Mouse (Mus musculus) cerebellum, postnatal 36 days (tissue): ENCODE measurements at regions not wholly inside any gene's neighbourhood (a gene's known extent, or its start where the extent isn't known, plus 50 kb on each side); places are given as distances from the start of the nearest gene placed in this dataset.

Source experiments
- DNase-seq, 2 experiments: peaks; one replicate each; pipeline ENCODE4 v3.0.0; 2021 to 2022; ENCODE audit warnings: mixed read lengths in 2 of 2

DNA sequence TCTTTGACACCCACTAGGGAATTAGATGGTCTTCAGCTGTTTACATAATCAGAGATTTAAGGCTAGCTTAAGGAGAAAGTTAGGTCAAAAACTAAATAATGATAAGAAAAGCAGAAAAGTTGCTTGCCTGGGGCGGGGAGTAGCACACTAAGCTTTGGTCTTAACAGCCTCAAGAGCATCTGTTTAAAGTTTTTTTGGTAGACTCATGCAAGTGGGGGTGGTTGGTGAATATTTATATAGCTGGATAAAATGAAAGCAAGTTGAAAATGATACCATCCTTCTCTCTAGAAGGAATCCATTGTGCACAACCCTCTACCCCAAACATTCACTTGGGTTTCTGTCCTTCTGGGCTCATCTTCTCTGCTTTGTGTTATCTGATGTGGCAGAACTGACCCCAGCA is 85.3 kb upstream of the Lifr start:
- DNase-seq: no peak

DNA sequence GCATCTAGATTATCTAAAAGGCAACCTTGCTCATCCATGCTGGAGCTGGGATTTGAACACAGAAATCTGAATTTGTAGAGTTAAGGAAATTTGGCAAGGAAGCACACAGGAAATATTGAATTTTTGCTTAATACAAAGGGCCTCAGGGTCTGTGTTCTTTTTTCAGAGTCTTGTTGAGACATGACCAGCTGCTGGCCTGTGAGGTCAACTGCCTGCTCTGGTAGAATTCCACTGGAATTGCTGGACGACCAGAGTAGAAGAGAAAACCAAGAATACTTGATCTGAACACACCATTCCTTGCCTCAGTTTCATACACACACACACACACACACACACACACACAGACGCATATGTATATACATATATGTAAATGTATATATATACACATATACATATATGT is 84.1 kb upstream of the Lifr start:
- DNase-seq: no peak

DNA sequence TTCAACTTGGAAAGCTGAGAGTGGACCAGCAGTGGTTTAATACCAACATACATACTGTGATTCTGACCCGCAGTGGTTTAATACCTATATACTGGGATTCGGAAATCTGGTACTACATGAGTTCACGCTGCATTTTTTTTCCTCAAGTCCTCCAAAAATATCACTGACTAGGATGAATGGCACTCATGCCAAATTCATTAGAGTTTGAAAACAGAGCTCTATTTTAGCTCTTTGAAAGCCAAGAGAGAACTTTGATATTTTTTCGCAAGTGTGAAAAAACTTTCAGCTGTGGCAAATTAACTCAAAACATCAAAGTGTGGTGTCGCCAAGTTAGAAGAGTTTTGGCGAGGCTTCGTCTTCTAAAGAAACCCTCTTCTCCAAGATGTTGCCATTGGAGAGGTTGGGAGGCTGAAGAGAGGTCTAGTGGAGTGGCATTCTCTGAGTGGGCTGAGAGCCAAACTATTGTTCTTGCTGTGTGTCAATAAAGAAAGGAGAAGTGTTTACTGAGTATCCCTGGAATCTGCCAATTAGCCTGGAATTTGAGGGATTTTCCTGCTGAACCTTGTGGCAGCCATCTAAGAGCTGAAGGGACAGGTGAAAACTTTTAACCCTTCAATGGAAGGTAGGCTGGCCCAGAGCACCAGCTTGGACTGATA is 81.6 kb upstream of the Lifr start:
- no peak for DNase-seq

DNA sequence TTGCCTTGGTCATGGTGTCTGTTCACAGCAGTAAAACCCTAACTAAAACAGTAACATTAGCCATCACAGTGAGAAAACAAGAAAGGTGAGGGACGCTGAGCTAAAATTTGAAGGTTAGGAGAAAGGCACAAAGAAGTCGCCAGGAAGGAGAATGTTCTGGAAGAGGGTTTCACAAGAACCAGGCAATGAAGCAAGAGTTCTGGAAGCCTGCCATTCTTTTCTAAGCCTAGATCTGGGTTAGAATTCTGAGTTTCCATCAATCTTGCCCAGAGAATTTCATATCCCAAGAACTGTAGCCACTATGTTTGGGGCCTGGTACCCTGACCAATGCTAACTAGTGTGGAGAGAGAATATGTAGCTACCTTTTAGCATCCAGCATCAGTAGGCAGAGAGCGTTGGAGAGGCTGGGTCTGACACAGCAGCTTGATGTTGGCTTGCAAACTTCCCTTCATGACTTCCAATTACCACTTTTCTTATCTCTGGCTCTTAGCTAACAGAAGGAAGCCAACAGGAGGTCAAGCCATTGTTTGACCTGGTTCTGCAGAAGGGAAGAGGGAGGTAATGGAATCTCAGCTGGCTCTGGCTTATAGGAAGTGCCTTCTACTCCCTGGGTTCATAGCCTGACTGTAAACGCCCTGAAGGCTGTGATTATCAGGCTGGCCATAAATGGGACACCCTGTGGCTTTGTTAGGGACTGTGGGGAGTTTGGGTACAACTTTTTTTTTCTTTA is 79.3 kb upstream of the Lifr start:
- DNase-seq: no peak

GRCm38 (mm10) chr15:7011696-7012070 is 78.7 kb upstream of the Lifr start:
- no peak for DNase-seq

DNA sequence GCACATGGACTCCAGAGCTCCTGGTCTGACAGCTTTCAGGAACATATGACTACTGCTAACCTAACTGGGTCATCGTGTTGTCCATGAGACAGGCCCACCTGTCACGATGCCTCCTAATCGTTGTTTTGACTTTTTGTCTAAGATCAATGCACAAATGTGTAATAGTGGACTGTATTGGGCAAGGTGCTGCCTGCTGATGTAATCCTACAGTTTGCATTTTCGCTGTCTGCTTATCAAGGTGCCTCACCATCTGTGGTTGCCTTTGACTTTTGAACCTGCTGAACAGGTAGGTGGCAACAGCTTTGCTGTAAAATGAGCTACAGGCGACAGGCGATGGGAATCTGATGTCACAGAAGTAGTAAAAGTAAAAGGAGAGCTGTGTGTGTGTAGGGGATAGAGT is 78.0 kb upstream of the Lifr start:
- no peak for DNase-seq

- DNase-seq: no peak
Observed at GRCm38 (mm10) chr15:7013047-7013446, 77.4 kb upstream of the Lifr start.

DNA sequence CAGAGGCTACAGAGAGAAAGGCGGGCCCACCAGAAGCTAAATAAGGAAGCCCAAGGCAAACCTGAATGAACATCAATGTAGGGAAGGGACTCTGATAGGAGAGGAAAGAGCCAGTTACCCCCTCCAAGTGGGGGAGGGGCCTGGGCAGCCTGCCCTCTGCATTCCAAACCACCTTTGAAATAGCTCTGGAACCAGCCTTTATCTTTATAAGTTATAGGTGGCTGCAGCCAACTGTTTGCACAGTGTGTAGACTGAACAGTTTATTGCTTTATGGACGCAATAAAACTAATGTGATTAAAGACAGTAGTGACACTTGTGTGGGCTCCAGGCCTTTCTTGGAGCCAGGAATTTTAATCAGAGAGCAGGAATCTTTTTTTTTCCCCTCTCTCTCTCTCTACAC is 75.4 kb upstream of the Lifr start:
- DNase-seq: no peak

GRCm38 (mm10) chr15:7016018-7016417 is 74.4 kb upstream of the Lifr start:
- no peak for DNase-seq

GRCm38 (mm10) chr15:7017281-7017845 is 73.1 kb upstream of the Lifr start:
- DNase-seq: no peak

DNA sequence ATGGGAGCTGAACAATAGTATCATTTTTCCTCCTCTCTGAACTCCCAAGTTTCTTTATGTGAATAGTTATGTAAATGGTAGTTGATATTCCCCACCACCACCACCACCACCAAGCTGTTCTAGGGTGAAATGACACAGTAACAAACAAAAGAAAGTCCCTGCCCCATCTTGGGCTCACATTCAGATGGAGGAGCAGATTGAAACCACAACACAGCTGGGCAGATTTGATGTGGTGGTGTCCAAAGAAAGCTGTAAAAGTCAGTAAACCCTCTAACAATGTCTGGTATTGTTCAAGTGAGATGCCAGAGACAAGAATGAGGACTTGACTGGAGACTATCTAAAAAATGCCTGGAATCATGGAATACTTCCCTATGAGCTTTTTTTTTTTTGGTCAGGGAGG is 67.8 kb upstream of the Lifr start:
- DNase-seq: no peak

DNA sequence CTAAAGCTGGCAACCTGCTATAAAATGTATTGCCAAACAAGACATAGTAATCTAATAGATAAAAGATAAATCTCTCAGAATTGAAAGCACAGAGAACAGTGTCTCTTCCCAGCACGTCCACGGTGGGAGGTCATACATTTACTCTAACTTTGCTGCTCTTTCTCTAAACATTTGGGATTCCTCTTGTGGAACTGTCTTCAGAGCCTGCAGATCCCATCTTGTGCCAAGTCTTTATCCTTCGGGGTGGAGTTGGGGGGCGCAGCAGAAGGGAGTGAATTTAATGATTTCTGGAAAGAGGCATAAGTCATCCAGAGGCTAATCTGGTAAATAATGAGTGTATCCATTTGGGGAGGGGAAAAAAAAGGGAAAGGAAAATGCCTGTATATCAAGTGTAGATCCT is 65.2 kb upstream of the Lifr start:
- DNase-seq: no peak

DNA sequence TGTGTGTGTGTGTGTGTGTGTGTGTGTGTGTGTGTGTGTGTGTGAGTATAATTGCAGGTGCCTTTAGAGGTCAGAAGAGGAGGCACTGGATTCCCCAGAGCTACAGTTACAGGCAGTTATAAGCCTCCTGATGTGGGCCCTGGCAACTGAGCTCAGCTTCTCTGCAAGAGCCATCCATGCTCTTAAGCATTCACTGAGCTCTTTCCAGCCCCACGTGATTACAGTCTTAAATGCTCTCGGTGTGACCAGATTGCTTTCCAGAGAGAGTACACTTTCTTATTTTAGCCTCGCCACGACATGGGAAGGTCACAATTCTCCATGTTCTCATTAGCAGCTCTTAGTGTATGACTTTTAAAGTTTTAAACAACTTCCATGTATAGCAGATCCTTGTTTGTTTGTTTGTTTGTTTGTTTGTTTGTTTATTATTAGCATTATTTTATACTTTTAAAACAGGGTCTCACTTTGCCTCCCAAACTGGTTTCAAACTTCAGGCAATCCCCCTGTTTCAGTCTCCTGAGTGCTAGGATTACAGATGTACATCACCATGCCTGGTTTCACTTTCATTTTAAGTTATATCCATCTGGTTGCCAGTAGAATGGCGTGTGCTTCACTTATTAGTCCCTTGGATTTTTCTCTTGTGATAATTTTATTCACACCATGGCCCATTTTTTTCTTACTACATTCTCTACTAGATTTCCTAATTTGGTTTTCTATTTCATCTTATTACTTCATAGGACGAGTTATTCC is 58.9 kb upstream of the Lifr start:
- DNase-seq: no peak

- no peak for DNase-seq
Observed at GRCm38 (mm10) chr15:7037475-7037874, 52.9 kb upstream of the Lifr start.

- no peak for DNase-seq
Observed at GRCm38 (mm10) chr15:7039119-7039518, 51.3 kb upstream of the Lifr start.

DNA sequence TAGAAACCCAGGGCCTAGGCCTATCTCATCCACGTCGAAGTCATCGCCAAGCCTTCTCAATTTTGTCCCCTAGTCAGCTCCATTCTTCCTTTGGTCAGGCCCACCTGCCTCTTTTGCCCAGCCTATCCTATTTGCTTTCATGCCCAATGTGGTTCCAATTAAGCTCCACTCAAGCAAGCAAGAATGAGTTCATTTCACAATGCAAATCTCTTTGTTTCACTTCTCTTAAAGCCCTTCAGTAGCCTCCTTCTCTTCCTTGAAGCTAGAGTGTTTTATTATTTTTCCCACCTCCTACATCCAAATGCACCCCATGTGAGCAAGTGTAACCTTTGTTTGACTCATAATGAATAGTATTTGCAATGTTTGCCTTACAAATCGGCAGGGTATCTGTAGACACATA is 50.6 kb upstream of the Lifr start:
- DNase-seq: no peak
